In genomic region chr13:104694612-104695355, GRCm38 (mm10) we compare ENCODE assay signal across 8 mouse cellular contexts.
DNase-seq lines count a peak whose midpoint lies in the region; ATAC-seq and TF ChIP-seq lines count a peak whose summit lies in the region.

No protein-coding gene starts in this region.

- no peaks in the 10 kb centered on the region for H3K36me3 ChIP-seq in heart, embryonic 12.5 days
- H3K36me3 ChIP-seq in neural tube, embryonic 13.5 days = no peaks in the 10 kb centered on the region

- no peak overlapping the region for H3K9ac ChIP-seq in heart, embryonic 12.5 days
- 0 out of 2 replicates have a peak overlapping the region, but pooled peaks have one; percentile 1 for H3K9ac ChIP-seq in neural tube, embryonic 13.5 days

- peak overlapping the region; percentile 23; the same call in 1 of the 2 replicates for H3K4me2 ChIP-seq in heart, embryonic 12.5 days
- no peak overlapping the region for H3K4me2 ChIP-seq in neural tube, embryonic 13.5 days

- ATAC-seq in heart, embryonic 12.5 days (ENCODE audit: insufficient number of reproducible peaks, low FRiP score) = peak; percentile 90
- ATAC-seq in neural tube, embryonic 13.5 days (ENCODE audit: low read depth) = peak; percentile 79
- no peak for ATAC-seq in erythroblast, adult 5-6 weeks (replicated peaks; ENCODE audit: low FRiP score, poor library complexity, severe bottlenecking)

- TF ChIP-seq CTCF in layer of hippocampus, adult 2 months (conservative IDR thresholded peaks at IDR 0.05) = no peak

- H3K27ac ChIP-seq in heart, embryonic 12.5 days (ENCODE audit: poor library complexity, severe bottlenecking) = peak overlapping the region; percentile 91
- H3K27ac ChIP-seq in layer of hippocampus, adult 2 months = peak overlapping the region; percentile 77
- H3K27ac ChIP-seq in neural tube, embryonic 13.5 days (replicated peaks) = no peak overlapping the region; the same call in 1 of the 2 replicates

- peaks cover 26% of the 10 kb centered on the region for H3K4me1 ChIP-seq in heart, embryonic 12.5 days (replicated peaks)
- peaks cover 12% of the 10 kb centered on the region for H3K4me1 ChIP-seq in neural tube, embryonic 13.5 days (replicated peaks)

- no peaks in the 10 kb centered on the region for H3K27me3 ChIP-seq in heart, embryonic 12.5 days (replicated peaks)
- H3K27me3 ChIP-seq in neural tube, embryonic 13.5 days = no peaks in the 10 kb centered on the region

- 33% methylated on average over 6 of the region's 6 CpGs for WGBS in heart, embryonic 12.5 days
- WGBS in neural tube, embryonic 13.5 days = 58% methylated on average over 6 of the region's 6 CpGs

- H3K4me3 ChIP-seq in heart, embryonic 12.5 days = no peak overlapping the region
- H3K4me3 ChIP-seq in layer of hippocampus, adult 2 months = no peak overlapping the region
- no peak overlapping the region for H3K4me3 ChIP-seq in neural tube, embryonic 13.5 days

- no peaks in the 10 kb centered on the region for H3K9me3 ChIP-seq in heart, embryonic 12.5 days (replicated peaks)
- H3K9me3 ChIP-seq in neural tube, embryonic 13.5 days = no peaks in the 10 kb centered on the region

- peak; percentile 20 for DNase-seq in adrenal gland, postnatal 10 days
- no peak for DNase-seq in adrenal gland, postnatal 4 days (ENCODE audit: low spot score in 2 of 2)
- DNase-seq in 3T3-L1 (ENCODE audit: low read depth, low spot score) = peak; percentile 92
- peak; percentile 95 to 96 for DNase-seq in cerebellum, postnatal 14 days
- DNase-seq in layer of hippocampus, adult 2 months (ENCODE audit: low spot score in 2 of 2) = peak; percentile 42 to 54

Comparison
In these comparisons a context has a peak if more than half of its experiments do, and no peak if none do; other contexts are left out.
1. DNase-seq: peak in adrenal gland, postnatal 10 days (single experiment), 3T3-L1 (single experiment), cerebellum, postnatal 14 days (2 of 2) and layer of hippocampus, adult 2 months (2 of 2); none in adrenal gland, postnatal 4 days (0 of 2).